Mouse (Mus musculus) brown adipose tissue, adult 24 weeks (tissue): ENCODE results near the gene Fxyd2. TPM values are rescaled to one million over a fixed set of nuclear protein-coding genes. Genes with fewer than 3 reads are reported as not detected.

Experiments
- H3K27ac ChIP-seq: fragments of 200-500 bp; replicated peaks from 2 replicates; pipeline ENCODE4 v1.5.1; 2012; ENCODE audit warnings: low read depth, mild to moderate bottlenecking, low read length
- H3K4me1 ChIP-seq: fragments of 200-500 bp; 2 replicates; pipeline ENCODE4 v1.6.1; 2012; ENCODE audit warnings: low read length, mixed read lengths; ENCODE audit not compliant: control insufficient read depth, insufficient read depth, insufficient read length
- H3K4me3 ChIP-seq: fragments of 200-500 bp; 2 replicates; pipeline ENCODE4 v1.5.1; 2012; ENCODE audit warnings: low read depth, mild to moderate bottlenecking, low read length, moderate library complexity; ENCODE audit not compliant: insufficient read depth
- polyA plus RNA-seq: library from polyadenylated mRNA; stranded (reverse); fragments of >200 nt; gene quantifications from 2 replicates; pipeline ENCODE4 v1.2.4, GENCODE M21; 2012; ENCODE audit not compliant: missing spikeins, insufficient read depth, insufficient read length

Gene Fxyd2
- 2.8 and 15.3 TPM in 2 replicates for polyA plus RNA-seq

GRCm38 (mm10) chr9:45399434-45399833 is at the start of gene Fxyd2:
Gene Fxyd2 (plus strand): TSS chr9:45399669.
- Histone ChIP-seq H3K4me3 (no peak within 1 kb of the TSS), H3K4me1 (no peaks in the 10 kb centered on the region), H3K27ac (no peak within 1 kb of the TSS)

GRCm38 (mm10) chr9:45349851-45350250 is 49.6 kb upstream of the Fxyd2 start:
- H3K4me3 ChIP-seq = no peak overlapping the region
- no peak overlapping the region for H3K27ac ChIP-seq
- no peaks in the 10 kb centered on the region for H3K4me1 ChIP-seq

GRCm38 (mm10) chr9:45355192-45355591 is 44.3 kb upstream of the Fxyd2 start:
- Histone ChIP-seq H3K27ac (no peak overlapping the region), H3K4me3 (no peak overlapping the region), H3K4me1 (no peaks in the 10 kb centered on the region)

- no peak overlapping the region for H3K4me3 ChIP-seq
- no peak overlapping the region for H3K27ac ChIP-seq
- H3K4me1 ChIP-seq = peaks cover 6% of the 10 kb centered on the region; the same call in 1 of the 2 replicates
Observed at GRCm38 (mm10) chr9:45358356-45358755, 41.1 kb upstream of the Fxyd2 start.

- peak overlapping the region; percentile 29; the same call in 1 of the 2 replicates for H3K27ac ChIP-seq
- H3K4me1 ChIP-seq = peaks cover 6% of the 10 kb centered on the region; the same call in 1 of the 2 replicates
Observed at GRCm38 (mm10) chr9:45362051-45362461, 37.4 kb upstream of the Fxyd2 start.

GRCm38 (mm10) chr9:45363639-45364214 is 35.7 kb upstream of the Fxyd2 start:
- H3K4me1 ChIP-seq = peaks cover 11% of the 10 kb centered on the region; the same call in 1 of the 2 replicates
- no peak overlapping the region for H3K4me3 ChIP-seq

More at GRCm38 (mm10) chr9:45362051-45362461, 37.4 kb upstream of the Fxyd2 start:
- no peak overlapping the region for H3K4me3 ChIP-seq

GRCm38 (mm10) chr9:45367716-45368115 is 31.8 kb upstream of the Fxyd2 start:
- H3K4me3 ChIP-seq = no peak overlapping the region
- H3K27ac ChIP-seq = no peak overlapping the region

More at GRCm38 (mm10) chr9:45363639-45364214, 35.7 kb upstream of the Fxyd2 start:
- H3K27ac ChIP-seq = no peak overlapping the region

GRCm38 (mm10) chr9:45368341-45368901 is 31.0 kb upstream of the Fxyd2 start:
- Histone ChIP-seq H3K4me3 (no peak overlapping the region), H3K27ac (peak overlapping the region; percentile 88), H3K4me1 (peaks cover 5% of the 10 kb centered on the region; the same call in 1 of the 2 replicates)

More at GRCm38 (mm10) chr9:45367716-45368115, 31.8 kb upstream of the Fxyd2 start:
- H3K4me1 ChIP-seq = peaks cover 5% of the 10 kb centered on the region; the same call in 1 of the 2 replicates

GRCm38 (mm10) chr9:45370117-45370561 is 29.3 kb upstream of the Fxyd2 start, which contains the start of gene Fxyd6:
Gene Fxyd6 (plus strand): TSS chr9:45370185.
- H3K4me1 ChIP-seq = peaks cover 5% of the 10 kb centered on the region; the same call in 1 of the 2 replicates
- H3K4me3 ChIP-seq = peak within 1 kb of the TSS; percentile 53
- H3K27ac ChIP-seq = peak within 1 kb of the TSS; percentile 46

GRCm38 (mm10) chr9:45370616-45371336 is 28.7 kb upstream of the Fxyd2 start:
- peaks cover 5% of the 10 kb centered on the region; the same call in 1 of the 2 replicates for H3K4me1 ChIP-seq
- no peak overlapping the region for H3K27ac ChIP-seq
- peak overlapping the region; percentile 53 for H3K4me3 ChIP-seq

GRCm38 (mm10) chr9:45371337-45371707 is 28.1 kb upstream of the Fxyd2 start:
- H3K27ac ChIP-seq = no peak overlapping the region

GRCm38 (mm10) chr9:45373896-45374295 is 25.6 kb upstream of the Fxyd2 start:
- no peak overlapping the region for H3K27ac ChIP-seq
- H3K4me3 ChIP-seq = no peak overlapping the region
- H3K4me1 ChIP-seq = no peaks in the 10 kb centered on the region

More at GRCm38 (mm10) chr9:45371337-45371707, 28.1 kb upstream of the Fxyd2 start:
- Histone ChIP-seq H3K4me3 (no peak overlapping the region), H3K4me1 (peaks cover 5% of the 10 kb centered on the region; the same call in 1 of the 2 replicates)

GRCm38 (mm10) chr9:45374988-45375502 is 24.4 kb upstream of the Fxyd2 start:
- Histone ChIP-seq H3K4me3 (no peak overlapping the region), H3K4me1 (no peaks in the 10 kb centered on the region), H3K27ac (no peak overlapping the region)

- Histone ChIP-seq H3K4me3 (no peak overlapping the region), H3K27ac (no peak overlapping the region), H3K4me1 (no peaks in the 10 kb centered on the region)
Observed at GRCm38 (mm10) chr9:45376427-45376826, 23.0 kb upstream of the Fxyd2 start.

GRCm38 (mm10) chr9:45376883-45377282 is 22.6 kb upstream of the Fxyd2 start:
- Histone ChIP-seq H3K4me3 (no peak overlapping the region), H3K27ac (no peak overlapping the region), H3K4me1 (no peaks in the 10 kb centered on the region)
